Mouse (Mus musculus): ENCODE measurements around the gene Gm156.
"Not testable (repeated sequence)": the region's sequence is repeated elsewhere in the genome, so short reads cannot be mapped to it uniquely, and the experiment has no call there.

The Gm156 gene

DNA sequence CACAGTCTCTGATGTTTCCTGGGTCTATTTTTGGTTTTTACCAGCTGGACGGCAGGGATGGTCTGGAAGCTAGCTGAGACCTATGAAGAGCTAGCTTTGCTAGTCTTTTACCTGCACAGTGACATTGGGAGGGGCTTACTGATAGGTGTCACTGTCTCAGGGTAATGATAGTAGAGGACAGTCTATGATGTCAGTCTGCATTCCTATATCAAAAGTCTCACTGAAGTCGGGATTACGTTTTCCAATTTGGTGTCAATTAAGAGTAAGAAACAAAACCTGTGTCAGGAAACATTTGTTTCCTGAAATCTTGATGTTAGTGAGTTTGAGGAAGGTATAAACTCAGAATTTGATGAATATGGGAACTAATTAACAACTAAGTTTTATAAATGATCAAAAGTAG lies at the start of gene Gm156:
TSS of gene Gm156 (minus strand) at position 101 of the 400 bp plus-strand sequence.
- DNase-seq (ENCODE audit: low spot score): not testable (repeated sequence)

DNA sequence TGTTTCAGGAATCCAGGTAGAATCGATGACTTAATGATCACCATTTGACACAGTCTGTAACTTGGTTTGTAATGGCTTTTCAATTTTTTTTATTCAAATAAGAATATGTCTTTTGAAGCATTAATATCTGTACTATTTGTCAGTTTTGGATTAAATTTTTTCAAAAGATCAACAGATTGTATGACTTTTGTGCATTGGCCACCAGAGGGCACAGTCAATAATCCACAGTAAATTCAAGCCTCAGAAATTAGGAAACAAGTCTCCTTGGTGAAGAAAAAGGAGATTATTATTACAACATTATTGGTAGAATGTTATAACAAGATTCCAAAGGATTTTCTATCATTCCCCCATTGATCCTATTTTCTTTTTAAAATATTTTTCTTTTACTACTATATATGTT lies 41.5 kb upstream of the Gm156 start:
- no peak for DNase-seq (ENCODE audit: low spot score)

DNA sequence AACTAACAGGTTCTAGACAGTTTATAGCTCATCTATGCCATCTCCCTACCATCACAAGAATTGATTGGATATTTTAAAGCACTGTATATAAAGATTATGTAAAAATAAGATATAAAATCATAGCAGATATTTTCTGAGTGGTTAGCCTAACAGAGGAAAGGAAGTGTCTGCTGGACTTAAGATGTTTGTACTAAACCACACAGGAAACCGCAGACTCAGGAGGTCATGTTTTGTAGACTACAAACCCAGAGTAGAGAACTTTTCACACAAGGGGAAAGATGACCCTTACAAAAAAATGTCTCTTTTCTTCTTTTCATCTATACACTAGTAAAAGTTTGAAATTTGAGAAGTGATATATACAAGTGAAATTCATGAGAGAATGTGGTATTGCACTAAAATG lies 39.9 kb upstream of the Gm156 start:
- no peak for DNase-seq (ENCODE audit: low spot score)

DNA sequence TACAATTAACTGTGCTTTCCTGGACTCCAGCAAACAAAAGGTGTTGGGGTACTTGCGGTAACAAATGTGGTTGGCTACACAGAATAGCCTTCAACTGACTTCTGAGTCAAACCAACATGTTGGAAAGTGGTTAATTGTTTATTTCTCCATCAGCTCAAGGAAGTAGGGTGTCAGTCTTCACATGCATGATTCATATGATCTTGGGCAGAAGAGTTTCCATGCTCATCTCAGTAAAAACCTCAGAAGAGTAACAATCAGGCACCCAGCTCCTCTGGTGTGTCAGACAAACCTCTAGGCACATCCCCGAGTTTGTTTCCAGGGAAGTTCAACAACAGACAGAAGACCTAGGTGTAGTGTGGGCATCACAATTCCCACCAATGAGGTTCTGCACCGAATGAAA lies 33.7 kb upstream of the Gm156 start:
- DNase-seq (ENCODE audit: low spot score): no peak

DNA sequence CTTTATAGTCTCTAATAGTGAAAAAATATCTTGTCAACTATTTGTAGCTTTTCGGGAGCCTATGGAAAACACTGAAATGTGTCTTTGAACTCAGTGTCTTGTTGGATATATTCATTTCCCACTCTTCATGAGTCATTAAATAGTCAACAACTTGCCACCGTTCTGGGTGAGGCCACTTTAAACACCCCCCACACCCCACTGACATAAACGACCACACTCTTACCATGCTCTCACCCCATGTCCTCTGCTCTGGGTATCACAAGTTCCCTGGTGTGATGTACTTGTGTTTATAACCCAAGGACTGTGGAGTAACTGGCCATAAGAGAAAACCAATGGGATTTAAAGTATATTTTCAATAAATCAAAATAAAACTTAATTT lies 36.4 kb downstream of the Gm156 start:
- no peak for DNase-seq (ENCODE audit: low spot score)

DNA sequence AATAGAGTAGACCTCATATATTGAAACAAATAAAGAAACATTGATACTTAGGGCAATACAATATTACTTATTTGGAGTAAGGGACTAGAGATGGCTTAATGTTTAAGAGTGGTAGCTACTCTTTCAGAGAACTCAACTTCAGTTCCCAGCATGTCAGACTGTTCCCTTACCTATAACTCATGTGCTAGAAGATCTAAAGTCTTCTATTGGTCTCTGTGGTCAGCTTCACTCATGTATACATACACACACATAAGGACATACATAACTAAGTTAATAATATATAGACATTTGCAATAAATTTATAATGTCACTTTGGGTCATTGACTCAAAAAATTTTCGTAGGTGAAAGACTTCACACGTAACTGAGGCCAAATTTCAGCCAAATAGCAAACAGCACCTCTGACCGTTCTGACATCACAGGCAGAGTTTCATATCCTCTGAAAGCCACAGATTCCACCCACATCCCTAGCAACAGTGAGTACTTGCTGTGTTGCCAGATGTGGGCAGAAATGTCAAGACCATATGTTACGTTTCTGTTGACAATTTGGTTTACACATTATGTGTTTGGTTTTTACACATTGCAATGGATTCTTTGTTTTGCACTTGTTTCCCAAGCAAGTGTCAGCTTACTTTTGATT lies 36.9 kb downstream of the Gm156 start:
- peak; percentile 4 for DNase-seq (ENCODE audit: low spot score)

DNA sequence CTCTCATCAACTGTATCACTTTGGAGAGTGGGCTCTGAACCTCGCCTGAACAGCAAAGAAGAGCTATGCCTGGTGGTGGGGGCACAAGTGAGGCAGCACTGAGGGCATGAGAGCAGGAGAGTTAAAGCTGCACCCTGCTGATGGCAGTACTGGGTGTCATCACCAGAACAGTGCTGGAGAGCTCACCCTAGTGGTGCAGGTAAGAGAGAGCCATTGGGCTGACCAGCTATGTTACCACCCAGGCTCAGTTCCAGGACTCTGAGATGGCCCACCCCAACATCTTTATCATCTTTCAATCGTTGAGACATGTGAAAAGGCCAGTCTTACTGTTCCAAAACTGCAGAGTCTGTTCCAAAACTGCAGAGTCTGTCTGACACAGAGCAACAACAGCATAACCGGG lies 37.9 kb downstream of the Gm156 start:
- no peak for DNase-seq (ENCODE audit: low spot score)

DNA sequence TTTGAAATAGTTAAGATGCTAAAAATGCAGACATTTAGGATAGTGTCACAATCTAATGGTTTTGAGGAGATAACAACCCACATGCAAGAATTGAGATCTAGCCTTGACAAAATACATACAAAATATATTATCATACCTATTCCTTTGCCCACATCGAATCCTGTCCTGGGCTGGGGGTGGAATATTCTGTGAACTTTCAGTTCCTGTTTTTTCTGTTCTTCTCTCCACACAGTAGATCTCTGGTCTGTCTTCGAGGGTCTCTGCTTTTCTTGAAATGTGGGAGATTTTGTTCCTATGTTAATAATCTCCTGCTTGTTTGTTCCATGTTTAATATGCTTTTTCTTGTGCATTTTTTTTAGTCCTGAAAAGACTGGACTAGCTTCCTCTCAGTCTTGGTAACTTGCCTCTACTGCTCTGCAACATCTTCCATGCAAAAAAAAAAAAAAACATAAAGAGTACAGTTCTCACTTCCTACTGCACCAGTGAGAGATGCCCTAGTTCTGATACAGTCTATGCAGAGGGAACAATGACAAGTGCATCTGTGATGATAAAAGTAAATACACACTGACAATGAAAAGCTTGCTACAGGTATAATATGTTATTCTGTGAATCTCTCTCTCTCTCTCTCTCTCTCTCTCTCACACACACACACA lies 43.9 kb downstream of the Gm156 start, which contains the start of gene Klri2:
TSS of gene Klri2 (minus strand) at position 416 of the 653 bp plus-strand sequence.
- no peak for DNase-seq (ENCODE audit: low spot score)

DNA sequence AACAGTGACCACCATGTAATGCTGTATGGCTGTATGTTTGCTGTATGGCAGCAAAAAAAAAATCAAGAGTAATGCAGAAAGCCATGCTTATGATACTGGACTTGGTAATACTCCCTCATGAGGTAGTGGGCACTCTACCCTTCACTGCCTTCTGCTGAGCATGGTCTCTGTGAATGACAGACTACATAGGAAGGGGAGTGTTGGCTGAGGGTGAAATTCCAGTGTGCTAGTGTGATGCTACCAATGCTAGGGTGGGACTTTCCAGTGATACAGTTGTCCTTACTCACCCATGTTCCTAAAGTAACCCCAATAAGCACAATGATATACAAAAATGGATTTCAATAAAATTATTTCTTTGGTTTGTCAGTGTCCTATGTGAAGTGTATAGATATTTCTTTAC lies 47.7 kb downstream of the Gm156 start:
- no peak for DNase-seq (ENCODE audit: low spot score)

DNA sequence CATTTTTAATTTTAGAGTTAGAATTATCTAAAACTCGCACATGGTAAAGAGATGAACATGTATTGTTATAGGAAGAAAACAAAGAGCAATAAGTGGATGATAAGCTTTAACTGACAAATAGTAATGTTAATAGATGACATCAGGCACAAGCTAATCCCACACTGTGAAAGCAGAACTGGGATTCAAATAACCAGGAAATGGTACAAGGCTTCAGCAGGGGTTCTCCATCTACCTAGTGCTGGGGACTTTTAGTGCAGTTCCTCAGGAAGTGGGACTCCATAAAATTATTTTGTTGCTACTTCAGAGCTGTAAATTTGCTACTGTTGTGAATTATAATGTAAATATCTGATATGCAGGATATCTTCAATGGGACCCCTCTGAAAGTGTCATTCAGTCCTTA lies 56.8 kb downstream of the Gm156 start:
- DNase-seq (ENCODE audit: low spot score): no peak

DNA sequence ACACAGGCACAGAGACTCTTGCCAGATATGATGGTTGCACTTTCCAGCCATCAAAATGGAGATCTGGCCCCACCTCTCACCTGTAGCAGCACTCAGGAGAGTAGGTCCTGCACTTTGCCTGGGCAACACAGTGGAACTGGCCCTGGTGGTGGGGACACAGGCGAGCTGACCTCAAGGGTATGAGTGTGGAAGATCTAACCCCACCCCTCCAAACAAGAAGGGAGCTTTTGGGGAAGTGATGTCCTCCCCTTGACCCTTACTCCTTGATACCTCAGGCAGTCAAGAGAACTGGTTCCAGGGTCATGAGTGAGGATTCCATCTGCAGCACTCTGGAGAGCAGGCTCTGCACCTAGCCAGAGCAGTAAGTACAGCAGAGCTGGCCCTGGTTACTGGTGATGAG lies 62.7 kb downstream of the Gm156 start:
- no peak for DNase-seq (ENCODE audit: low spot score)

DNA sequence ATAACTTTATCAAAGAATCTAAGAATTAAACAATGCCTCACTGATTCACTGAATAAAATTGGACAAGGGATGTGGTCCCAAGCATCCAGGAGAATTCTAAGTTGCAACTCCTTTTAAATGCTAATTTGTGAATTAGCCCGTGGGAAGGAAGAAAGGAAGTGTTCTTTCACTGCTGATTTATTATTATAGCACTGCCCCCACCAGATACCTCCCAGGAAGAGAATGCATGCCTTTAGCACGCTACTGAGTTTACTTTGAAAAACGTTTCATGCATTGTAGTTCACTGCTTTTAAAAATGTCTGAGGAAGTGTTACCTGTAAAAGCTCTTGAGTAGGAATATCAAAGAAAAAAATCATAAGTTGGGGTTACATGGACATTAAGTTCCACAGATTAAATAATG lies 63.6 kb downstream of the Gm156 start:
- no peak for DNase-seq (ENCODE audit: low spot score)

DNA sequence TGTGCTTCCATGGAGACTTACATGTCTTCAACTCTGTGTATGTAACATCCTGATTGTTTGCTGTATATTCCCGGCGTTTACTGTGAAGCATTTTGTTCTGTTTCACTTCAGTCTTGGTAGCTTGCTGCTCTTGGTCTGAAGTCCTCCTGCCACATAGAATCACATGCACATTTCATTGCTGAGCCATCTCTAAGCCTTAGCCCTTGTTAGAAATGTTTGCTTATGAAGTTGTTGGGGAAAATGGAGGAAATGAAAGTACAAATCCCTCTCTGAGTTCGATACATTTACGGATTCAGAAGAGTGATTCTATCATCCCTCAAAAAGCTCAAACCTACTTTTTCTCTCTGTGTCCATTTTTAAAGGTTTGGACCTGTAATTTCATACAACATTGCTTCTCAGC lies 67.0 kb downstream of the Gm156 start, which contains the start of gene Klri1:
TSS of gene Klri1 (minus strand) at position 101 of the 400 bp plus-strand sequence.
- DNase-seq (ENCODE audit: low spot score): no peak
